Comparison of ENCODE assay signal across 8 mouse cellular contexts in genomic region chr14:118131931-118132641, GRCm38 (mm10). TPM values are rescaled to one million over a fixed set of nuclear protein-coding genes. Genes with fewer than 3 reads are reported as not detected.
DNase-seq lines count a peak whose midpoint lies in the region; ATAC-seq and TF ChIP-seq lines count a peak whose summit lies in the region.

No protein-coding gene starts in this region.

- peak; percentile 24 for ATAC-seq in heart, embryonic 12.5 days (ENCODE audit: insufficient number of reproducible peaks, low FRiP score)
- peak; percentile 33 for ATAC-seq in hindbrain, embryonic 13.5 days (ENCODE audit: low FRiP score)

- peak overlapping the region; percentile 75 for H3K4me3 ChIP-seq in heart, embryonic 12.5 days
- peak overlapping the region; percentile 53 to 85 for H3K4me3 ChIP-seq in MEL (ENCODE audit: control insufficient read depth in 1 of 2, insufficient read depth in 1 of 2, low read depth in 2 of 2, low read length in 2 of 2)
- H3K4me3 ChIP-seq in hindbrain, embryonic 13.5 days: peak overlapping the region; percentile 75
- peak overlapping the region; percentile 80 for H3K4me3 ChIP-seq in midbrain, embryonic 10.5 days

- intact Hi-C loops in heart, postnatal 25 days (cut with DNase I): loop anchor here (2.0 kb wide), 1 partner anchor 43 kb away; no protein-coding TSS in a partner anchor

- no peak for TF ChIP-seq EP300 in MEL (IDR thresholded peaks at IDR 0.05; ENCODE audit: low read depth in 1 of 2, low read length in 2 of 2)

- no peak for TF ChIP-seq CTCF in MEL (IDR thresholded peaks at IDR 0.05 in 2 of 3, conservative IDR thresholded peaks at IDR 0.05 in 1 of 3; ENCODE audit: control insufficient read depth in 1 of 3, insufficient read depth in 1 of 3, low read depth in 2 of 3, low read length in 3 of 3, poor library complexity in 1 of 3, severe bottlenecking in 1 of 3)

- H3K9me3 ChIP-seq in heart, embryonic 12.5 days (replicated peaks): no peaks in the 10 kb centered on the region
- no peaks in the 10 kb centered on the region for H3K9me3 ChIP-seq in MEL (replicated peaks; ENCODE audit: insufficient read depth, low read length)
- no peaks in the 10 kb centered on the region for H3K9me3 ChIP-seq in hindbrain, embryonic 13.5 days
- H3K9me3 ChIP-seq in midbrain, embryonic 10.5 days (replicated peaks): no peaks in the 10 kb centered on the region

- no peak for DNase-seq in heart, postnatal 25 days (ENCODE audit: low spot score)
- DNase-seq in MEL (ENCODE audit: low read depth, low spot score): no peak
- DNase-seq in midbrain, embryonic 10.5 days (ENCODE audit: low spot score): no peak
- DNase-seq in right cerebral cortex, postnatal 14 days: no peak
- no peak for DNase-seq in embryo, embryonic 9.5 days (ENCODE audit: extremely low spot score)
- DNase-seq in kidney, adult 11 months: no peak

- peaks cover 4% of the 10 kb centered on the region for H3K27me3 ChIP-seq in heart, embryonic 12.5 days (replicated peaks)
- no peaks in the 10 kb centered on the region for H3K27me3 ChIP-seq in MEL (ENCODE audit: control insufficient read depth in 1 of 2, insufficient read depth in 2 of 2, low read length in 2 of 2)
- H3K27me3 ChIP-seq in hindbrain, embryonic 13.5 days: peaks cover 7% of the 10 kb centered on the region; the same call in 1 of the 2 replicates
- H3K27me3 ChIP-seq in midbrain, embryonic 10.5 days (ENCODE audit: low read depth, poor library complexity, severe bottlenecking): peaks cover 15% of the 10 kb centered on the region

- peak overlapping the region; percentile 87 for H3K9ac ChIP-seq in heart, embryonic 12.5 days
- H3K9ac ChIP-seq in MEL (ENCODE audit: control insufficient read depth, low read depth, low read length, poor library complexity, severe bottlenecking): peak overlapping the region; percentile 85
- peak overlapping the region; percentile 88 for H3K9ac ChIP-seq in hindbrain, embryonic 13.5 days

- H3K36me3 ChIP-seq in heart, embryonic 12.5 days: peaks cover 31% of the 10 kb centered on the region
- H3K36me3 ChIP-seq in MEL (ENCODE audit: control insufficient read depth in 1 of 2, insufficient read depth in 2 of 2, low read length in 2 of 2): peaks cover 0 to 4% of the 10 kb centered on the region in 2 experiments; a peak in 2 of 4 replicates
- peaks cover 16% of the 10 kb centered on the region for H3K36me3 ChIP-seq in hindbrain, embryonic 13.5 days
- peaks cover 26% of the 10 kb centered on the region for H3K36me3 ChIP-seq in midbrain, embryonic 10.5 days

- H3K4me1 ChIP-seq in heart, embryonic 12.5 days (replicated peaks): peaks cover 18% of the 10 kb centered on the region
- no peaks in the 10 kb centered on the region for H3K4me1 ChIP-seq in MEL (ENCODE audit: control insufficient read depth in 1 of 2, insufficient read depth in 2 of 2, low read length in 2 of 2)
- peaks cover 22% of the 10 kb centered on the region for H3K4me1 ChIP-seq in hindbrain, embryonic 13.5 days (replicated peaks)
- peaks cover 28% of the 10 kb centered on the region for H3K4me1 ChIP-seq in midbrain, embryonic 10.5 days

- H3K27ac ChIP-seq in heart, embryonic 12.5 days (ENCODE audit: poor library complexity, severe bottlenecking): peak overlapping the region; percentile 2; the same call in 1 of the 2 replicates
- H3K27ac ChIP-seq in MEL (ENCODE audit: control insufficient read depth, low read depth, low read length): peak overlapping the region; percentile 34
- H3K27ac ChIP-seq in hindbrain, embryonic 13.5 days: peak overlapping the region; percentile 70
- peak overlapping the region; percentile 84 for H3K27ac ChIP-seq in midbrain, embryonic 10.5 days (replicated peaks)

- H3K4me2 ChIP-seq in heart, embryonic 12.5 days: peak overlapping the region; percentile 84
- peak overlapping the region; percentile 88 for H3K4me2 ChIP-seq in hindbrain, embryonic 13.5 days

- 0 out of 4 replicates have a peak, but pooled peaks of 1 of the 2 experiments have one; percentile 57 for TF ChIP-seq POLR2A in MEL (IDR thresholded peaks at IDR 0.05; ENCODE audit: control insufficient read depth in 1 of 2, insufficient read depth in 1 of 2, low read depth in 1 of 2, low read length in 2 of 2, poor library complexity in 1 of 2)

- no peak for TF ChIP-seq RAD21 in MEL (IDR thresholded peaks at IDR 0.05; ENCODE audit: low read depth, low read length)

- peaks cover 6% of the 10 kb centered on the region for H3K79me2 ChIP-seq in MEL (ENCODE audit: control insufficient read depth, insufficient read depth, low read length, poor library complexity)

- 11% methylated on average over 21 of the region's 21 CpGs for WGBS in heart, embryonic 12.5 days
- 10% methylated on average over 21 of the region's 21 CpGs for WGBS in hindbrain, embryonic 13.5 days
- WGBS in midbrain, embryonic 10.5 days: 16% methylated on average over 21 of the region's 21 CpGs

TF ChIP-seq in MEL, 35 proteins besides CTCF, POLR2A, EP300 and RAD21:
- TF ChIP-seq ZMIZ1 (IDR thresholded peaks at IDR 0.05; ENCODE audit: low read depth, low read length) (no peak), MXI1 (IDR thresholded peaks at IDR 0.05; ENCODE audit: low read depth, low read length) (0 out of 2 replicates have a peak, but pooled peaks have one; percentile 24), ZKSCAN1 (IDR thresholded peaks at IDR 0.05; ENCODE audit: low read depth, low read length) (no peak)

RNA-seq across cellular contexts. Expression of gene Tgds, which starts 0.5 kb away (rescaled TPM):
- polyA plus RNA-seq in heart, embryonic 12.5 days (2016; fragmentation: Nextera tagmentation; extraction: Ambion mirVana): 34.7 and 35.3 TPM in 2 replicates
- total RNA-seq in heart, postnatal 25 days (2021): 10 to 100 TPM in 1 of 2 experiments, 1 to 10 TPM in 1; 9.5 to 10.1 TPM
- total RNA-seq in MEL (2012; rRNA removed): 11.2 and 13.4 TPM in 2 replicates
- 10 to 100 TPM in 1 of 2 experiments, not detected in 1; 11.3 TPM for polyA plus RNA-seq in MEL (2012; ENCODE audit: insufficient read depth in 1 of 2, insufficient read length in 2 of 2, low read depth in 1 of 2, low replicate concordance in 2 of 2, missing spikeins in 1 of 2)
- 19.6 and 21.3 TPM in 2 replicates for polyA plus RNA-seq in hindbrain, embryonic 13.5 days (2015; fragmentation: Nextera tagmentation; extraction: Ambion mirVana)
- 28.3 and 29.1 TPM in 2 replicates for polyA plus RNA-seq in midbrain, embryonic 10.5 days (2016; fragmentation: Nextera tagmentation; extraction: Ambion mirVana)

RNA-seq across cellular contexts. Expression of gene Gpr180, which starts 4.9 kb away (rescaled TPM):
- polyA plus RNA-seq in heart, embryonic 12.5 days (2016; fragmentation: Nextera tagmentation; extraction: Ambion mirVana): 35.4 and 38.7 TPM in 2 replicates
- total RNA-seq in heart, postnatal 25 days (2021): 10 to 100 TPM; 20.3 to 21.1 TPM
- 10.9 and 14.8 TPM in 2 replicates for total RNA-seq in MEL (2012; rRNA removed)
- 10 to 100 TPM in 1 of 2 experiments, not detected in 1; 12.6 TPM for polyA plus RNA-seq in MEL (2012; ENCODE audit: insufficient read depth in 1 of 2, insufficient read length in 2 of 2, low read depth in 1 of 2, low replicate concordance in 2 of 2, missing spikeins in 1 of 2)
- 36.2 and 39.8 TPM in 2 replicates for polyA plus RNA-seq in hindbrain, embryonic 13.5 days (2015; fragmentation: Nextera tagmentation; extraction: Ambion mirVana)
- 35.8 and 38.5 TPM in 2 replicates for polyA plus RNA-seq in midbrain, embryonic 10.5 days (2016; fragmentation: Nextera tagmentation; extraction: Ambion mirVana)

Comparison
In these comparisons a context has a peak if more than half of its experiments do, and no peak if none do; other contexts are left out.
1. H3K27ac ChIP-seq: peak in every context shown above with its lines; median percentile 84 in midbrain, embryonic 10.5 days; 70 in hindbrain, embryonic 13.5 days; 34 in MEL; 2 in heart, embryonic 12.5 days.